Mouse (Mus musculus): ENCODE measurements around the gene Cda. TPM values are rescaled to one million over a fixed set of nuclear protein-coding genes. Genes with fewer than 3 reads are reported as not detected.
A peak's percentile ranks its signal among the peaks of the same experiment; 100 is the strongest.
"Not testable (repeated sequence)": the region's sequence is repeated elsewhere in the genome, so short reads cannot be mapped to it uniquely, and the experiment has no call there.

The Cda gene
- polyA plus RNA-seq, 1 experiment: not detected

GRCm38 (mm10) chr4:138331647-138332046, 36.1 kb downstream of the Cda start:
- Histone ChIP-seq H3K27ac (ENCODE audit: insufficient read depth, low read depth, low read length) (no peak overlapping the region), H3K4me3 (ENCODE audit: insufficient read depth, low read depth, low read length) (no peak overlapping the region), H3K4me1 (ENCODE audit: control insufficient read depth, insufficient read depth, low read length) (no peaks in the 10 kb centered on the region)
- TF ChIP-seq CTCF (IDR thresholded peaks at IDR 0.05; ENCODE audit: insufficient read depth, low read depth, low read length) (no peak), POLR2A (IDR thresholded peaks at IDR 0.05; ENCODE audit: insufficient read depth, low read depth, low read length) (no peak)
- 83% methylated on average over 9 of the region's 9 CpGs for WGBS

GRCm38 (mm10) chr4:138330264-138330671, 37.5 kb downstream of the Cda start:
- WGBS: 29% methylated on average over 15 of the region's 15 CpGs
- TF ChIP-seq CTCF (IDR thresholded peaks at IDR 0.05; ENCODE audit: insufficient read depth, low read depth, low read length) (no peak), POLR2A (IDR thresholded peaks at IDR 0.05; ENCODE audit: insufficient read depth, low read depth, low read length) (no peak)
- Histone ChIP-seq H3K27ac (ENCODE audit: insufficient read depth, low read depth, low read length) (no peak overlapping the region), H3K4me3 (ENCODE audit: insufficient read depth, low read depth, low read length) (no peak overlapping the region), H3K4me1 (ENCODE audit: control insufficient read depth, insufficient read depth, low read length) (peaks cover 5% of the 10 kb centered on the region; the same call in 1 of the 2 replicates)

- no peak for TF ChIP-seq CTCF (IDR thresholded peaks at IDR 0.05; ENCODE audit: insufficient read depth, low read depth, low read length)
- TF ChIP-seq POLR2A (IDR thresholded peaks at IDR 0.05; ENCODE audit: insufficient read depth, low read depth, low read length): no peak
- peaks cover 10% of the 10 kb centered on the region for H3K4me1 ChIP-seq (ENCODE audit: control insufficient read depth, insufficient read depth, low read length)
- WGBS: 67% methylated on average over 7 of the region's 7 CpGs
- peak overlapping the region; percentile 26 for H3K4me3 ChIP-seq (ENCODE audit: insufficient read depth, low read depth, low read length)
- peak overlapping the region; percentile 38; the same call in 1 of the 2 replicates for H3K27ac ChIP-seq (ENCODE audit: insufficient read depth, low read depth, low read length)
These were observed 39.8 kb downstream of the Cda start for GRCm38 (mm10) chr4:138327891-138328470.

DNA sequence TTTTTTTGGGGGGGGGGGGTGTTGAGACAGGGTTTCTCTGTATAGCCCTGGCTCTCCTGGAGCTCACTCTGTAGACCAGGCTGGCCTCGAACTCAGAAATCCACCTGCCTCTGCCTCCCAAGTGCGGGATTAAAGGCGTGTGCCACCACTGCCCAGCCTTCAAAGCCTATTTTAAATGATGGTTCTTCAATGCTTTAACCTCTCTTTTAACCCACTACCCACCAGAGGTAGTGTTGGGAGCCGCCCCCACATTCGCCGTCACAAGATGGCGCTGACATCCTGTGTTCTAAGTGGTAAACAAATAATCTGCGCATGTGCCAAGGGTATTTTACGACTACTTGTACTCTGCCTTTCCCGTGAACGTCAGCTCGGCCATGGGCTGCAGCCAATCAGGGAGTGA, 40.6 kb downstream of the Cda start:
- peaks cover 12% of the 10 kb centered on the region for H3K4me1 ChIP-seq (ENCODE audit: control insufficient read depth, insufficient read depth, low read length)
- 56% methylated on average over 9 of the region's 12 CpGs for WGBS
- not testable (repeated sequence) for H3K4me3 ChIP-seq (ENCODE audit: insufficient read depth, low read depth, low read length); H3K27ac ChIP-seq (ENCODE audit: insufficient read depth, low read depth, low read length)

GRCm38 (mm10) chr4:138326077-138326695, 41.6 kb downstream of the Cda start, which contains the start of gene Pink1:
Gene Pink1 (minus strand): TSS chr4:138326307.
- H3K4me1 ChIP-seq (ENCODE audit: control insufficient read depth, insufficient read depth, low read length): peaks cover 17% of the 10 kb centered on the region
- WGBS: 3% methylated on average over 41 of the region's 41 CpGs
- TF ChIP-seq POLR2A (IDR thresholded peaks at IDR 0.05; ENCODE audit: insufficient read depth, low read depth, low read length) (peak; percentile 32), CTCF (IDR thresholded peaks at IDR 0.05; ENCODE audit: insufficient read depth, low read depth, low read length) (peak; percentile 89)
- peak within 1 kb of the TSS; percentile 94 for H3K27ac ChIP-seq (ENCODE audit: insufficient read depth, low read depth, low read length)
- peak within 1 kb of the TSS; percentile 97 for H3K4me3 ChIP-seq (ENCODE audit: insufficient read depth, low read depth, low read length)

DNA sequence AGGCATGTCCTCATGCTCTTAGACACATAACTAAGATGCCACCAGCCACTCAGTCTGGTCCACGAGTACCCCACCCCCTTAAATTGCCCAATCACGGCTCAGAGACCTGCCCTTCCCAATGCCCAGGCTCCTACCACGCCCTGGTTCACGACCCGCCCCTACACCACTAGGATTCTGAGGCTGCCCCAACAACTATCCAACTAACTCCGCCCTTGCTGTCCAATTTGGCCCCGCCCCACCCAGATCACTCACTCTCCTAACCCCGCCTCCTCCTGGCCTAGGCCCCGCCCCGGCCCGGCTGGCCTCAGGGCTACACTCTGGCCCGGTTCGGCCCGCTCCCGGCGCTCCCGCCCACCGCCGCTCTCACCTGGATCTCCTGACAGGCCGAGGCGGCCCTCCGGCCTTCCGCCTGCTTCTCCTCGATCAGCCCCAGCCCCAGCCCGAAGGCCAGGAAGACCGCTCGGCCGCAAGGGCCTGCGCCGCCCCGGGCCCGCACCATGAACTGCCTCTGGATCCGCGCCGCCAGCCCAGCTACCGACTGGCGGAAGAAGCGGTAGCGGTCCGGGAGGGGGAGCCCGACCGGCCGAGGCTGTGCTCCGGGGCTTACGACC, 42.2 kb downstream of the Cda start:
- 1% methylated on average over 45 of the region's 45 CpGs for WGBS
- Histone ChIP-seq H3K4me3 (ENCODE audit: insufficient read depth, low read depth, low read length) (peak overlapping the region; percentile 97), H3K27ac (ENCODE audit: insufficient read depth, low read depth, low read length) (peak overlapping the region; percentile 94), H3K4me1 (ENCODE audit: control insufficient read depth, insufficient read depth, low read length) (peaks cover 17% of the 10 kb centered on the region)
- peak; percentile 23 for TF ChIP-seq POLR2A (IDR thresholded peaks at IDR 0.05; ENCODE audit: insufficient read depth, low read depth, low read length)
- no peak for TF ChIP-seq CTCF (IDR thresholded peaks at IDR 0.05; ENCODE audit: insufficient read depth, low read depth, low read length)

DNA sequence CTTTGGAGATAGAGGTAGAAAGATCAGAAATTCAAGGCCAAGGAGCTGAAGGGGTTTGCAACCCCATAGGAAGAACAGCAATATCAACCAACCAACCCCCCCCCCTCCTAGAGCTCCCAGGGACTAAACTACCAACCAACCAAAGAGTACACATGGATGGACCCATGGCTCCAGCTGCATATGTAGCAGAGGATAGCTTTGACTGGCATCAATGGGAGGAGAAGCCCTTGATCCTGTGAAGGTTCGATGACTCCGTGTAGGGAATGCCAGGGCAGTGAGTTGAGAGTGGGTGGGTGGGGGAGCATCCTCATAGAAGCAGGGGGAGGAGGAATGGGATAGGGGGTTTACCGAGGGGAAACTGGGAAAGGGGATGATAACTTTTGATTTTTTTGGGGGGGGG, 43.3 kb downstream of the Cda start:
- Histone ChIP-seq H3K27ac (ENCODE audit: insufficient read depth, low read depth, low read length) (no peak overlapping the region), H3K4me3 (ENCODE audit: insufficient read depth, low read depth, low read length) (no peak overlapping the region), H3K4me1 (ENCODE audit: control insufficient read depth, insufficient read depth, low read length) (peaks cover 20% of the 10 kb centered on the region)
- TF ChIP-seq CTCF (IDR thresholded peaks at IDR 0.05; ENCODE audit: insufficient read depth, low read depth, low read length) (no peak), POLR2A (IDR thresholded peaks at IDR 0.05; ENCODE audit: insufficient read depth, low read depth, low read length) (no peak)
- WGBS: 58% methylated on average over 3 of the region's 3 CpGs

- TF ChIP-seq POLR2A (IDR thresholded peaks at IDR 0.05; ENCODE audit: insufficient read depth, low read depth, low read length): no peak
- no peak for TF ChIP-seq CTCF (IDR thresholded peaks at IDR 0.05; ENCODE audit: insufficient read depth, low read depth, low read length)
- Histone ChIP-seq H3K4me1 (ENCODE audit: control insufficient read depth, insufficient read depth, low read length) (peaks cover 25% of the 10 kb centered on the region), H3K27ac (ENCODE audit: insufficient read depth, low read depth, low read length) (peak overlapping the region; percentile 12; the same call in 1 of the 2 replicates), H3K4me3 (ENCODE audit: insufficient read depth, low read depth, low read length) (no peak overlapping the region)
- 18% methylated on average over 4 of the region's 4 CpGs for WGBS
These were observed 44.0 kb downstream of the Cda start for GRCm38 (mm10) chr4:138323753-138324152.

- TF ChIP-seq CTCF (IDR thresholded peaks at IDR 0.05; ENCODE audit: insufficient read depth, low read depth, low read length) (no peak), POLR2A (IDR thresholded peaks at IDR 0.05; ENCODE audit: insufficient read depth, low read depth, low read length) (no peak)
- no peak overlapping the region for H3K27ac ChIP-seq (ENCODE audit: insufficient read depth, low read depth, low read length)
- 31% methylated on average over 4 of the region's 4 CpGs for WGBS
These were observed 45.1 kb downstream of the Cda start for GRCm38 (mm10) chr4:138322692-138323091.

More at GRCm38 (mm10) chr4:138322692-138323091, 45.1 kb downstream of the Cda start:
- Histone ChIP-seq H3K4me1 (ENCODE audit: control insufficient read depth, insufficient read depth, low read length) (peaks cover 31% of the 10 kb centered on the region), H3K4me3 (ENCODE audit: insufficient read depth, low read depth, low read length) (no peak overlapping the region)

Measured in olfactory bulb, adult 2 months (tissue).